Mouse (Mus musculus) liver, postnatal 0 days (tissue): Measurements from ENCODE around the gene Igfbp7. TPM values are rescaled to one million over a fixed set of nuclear protein-coding genes. Genes with fewer than 3 reads are reported as not detected.

Experiments
- ATAC-seq: fragments of 200-750 bp; cut with Nextera tagmentation; 2 replicates; pipeline ENCODE4 v1.8.0; 2017; ENCODE audit warnings: mild to moderate bottlenecking, moderate library complexity
- DNase-seq: peaks from one replicate; pipeline ENCODE4 v3.0.0-alpha.2; 2016
- H3K27ac ChIP-seq: fragments of 300-500 bp; sonication (generic); 2 replicates; pipeline ENCODE4 v1.5.1; 2014; ENCODE audit warnings: antibody characterized with exemption, moderate library complexity, mild to moderate bottlenecking, low read depth
- H3K27me3 ChIP-seq: fragments of 300-500 bp; sonication (generic); 2 replicates; pipeline ENCODE4 v1.6.1; 2014; ENCODE audit warnings: low read length, control low read depth, mixed read lengths; ENCODE audit not compliant: insufficient read depth
- H3K36me3 ChIP-seq: fragments of 300-500 bp; sonication (generic); replicated peaks from 2 replicates; pipeline ENCODE4 v1.6.1; 2014; ENCODE audit warnings: mild to moderate bottlenecking, control low read depth, low read length, moderate library complexity, mixed read lengths; ENCODE audit not compliant: insufficient read depth
- H3K4me1 ChIP-seq: fragments of 300-500 bp; sonication (generic); 2 replicates; pipeline ENCODE4 v1.6.1; 2014; ENCODE audit warnings: antibody characterized with exemption, mild to moderate bottlenecking, control low read depth; ENCODE audit not compliant: insufficient read depth
- H3K4me2 ChIP-seq: fragments of 300-500 bp; sonication (generic); 2 replicates; pipeline ENCODE4 v1.6.1; 2014; ENCODE audit warnings: low read depth, mild to moderate bottlenecking, low read length, moderate library complexity, mixed read lengths
- H3K4me3 ChIP-seq: fragments of 300-500 bp; sonication (generic); 2 replicates; pipeline ENCODE4 v1.5.1; 2014; ENCODE audit warnings: low read depth, low read length
- H3K9ac ChIP-seq: fragments of 300-500 bp; sonication (generic); replicated peaks from 2 replicates; pipeline ENCODE4 v1.6.1; 2014; ENCODE audit warnings: mild to moderate bottlenecking, moderate library complexity
- H3K9me3 ChIP-seq: fragments of 300-500 bp; sonication (generic); 2 replicates; pipeline ENCODE4 v1.6.1; 2016; ENCODE audit warnings: mild to moderate bottlenecking, control low read depth, low read length, mixed read lengths
- CTCF ChIP-seq: sonication (generic); IDR thresholded peaks from 2 replicates; pipeline ENCODE4 v1.5.1; 2016; ENCODE audit warnings: antibody characterized with exemption, low read depth
- EP300 ChIP-seq: IDR thresholded peaks from 2 replicates; pipeline ENCODE4 v1.6.1; 2016; ENCODE audit warnings: antibody characterized with exemption, low read depth, mild to moderate bottlenecking
- WGBS: fragments of 180-500 bp; shearing (Covaris S2); extraction: QIAGEN DNeasy Blood & Tissue Kit; methylation state at CpG from one replicate; pipeline ENCODE4 v1.1.7; 2014; ENCODE audit not compliant: insufficient replicate concordance; 5-methylcytosine and 5-hydroxymethylcytosine counted together
- polyA plus RNA-seq: library from polyadenylated mRNA; unstranded; fragments of >200 nt; fragmentation: Nextera tagmentation; extraction: Ambion mirVana; gene quantifications from 2 replicates; pipeline ENCODE4 v1.2.1, GENCODE M21; 2015

The Igfbp7 gene
- polyA plus RNA-seq, 1 experiment from 2014 or later, result 89.6 TPM

GRCm38 (mm10) chr5:77330154-77330553 lies 77.7 kb downstream of the Igfbp7 start:
- no peak overlapping the region for H3K27ac ChIP-seq
- H3K9me3 ChIP-seq, result no peaks in the 10 kb centered on the region
- H3K27me3 ChIP-seq, result no peaks in the 10 kb centered on the region
- no peak overlapping the region for H3K4me2 ChIP-seq
- TF ChIP-seq CTCF (peak; percentile 29), EP300 (no peak)
- ATAC-seq (no peak), DNase-seq (no peak)
- no peak overlapping the region for H3K9ac ChIP-seq
- H3K4me1 ChIP-seq, result no peaks in the 10 kb centered on the region
- H3K36me3 ChIP-seq, result peaks cover 79% of the 10 kb centered on the region
- no peak overlapping the region for H3K4me3 ChIP-seq
- 70% methylated on average over 5 of the region's 5 CpGs for WGBS

DNA sequence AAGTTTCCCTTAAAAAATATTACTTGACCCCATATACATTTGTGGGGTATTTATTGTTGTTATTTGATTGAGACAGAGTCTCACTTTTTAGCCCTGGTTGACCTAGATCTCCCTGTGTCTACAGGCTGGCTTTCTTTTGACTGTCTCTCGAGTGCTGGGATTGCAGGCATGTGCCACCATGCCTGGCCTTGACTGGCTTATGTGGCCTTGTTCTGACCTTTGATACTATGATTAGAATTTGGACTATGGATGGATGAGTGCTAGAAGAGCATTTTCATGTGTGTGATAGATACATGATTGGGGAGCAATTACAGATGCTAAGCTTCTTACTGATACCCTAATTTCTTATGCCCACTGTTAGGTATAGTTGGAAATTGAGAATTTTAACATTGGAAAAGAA lies 82.9 kb downstream of the Igfbp7 start:
- Histone ChIP-seq H3K36me3 (peaks cover 82% of the 10 kb centered on the region), H3K4me2 (no peak overlapping the region), H3K4me1 (no peaks in the 10 kb centered on the region), H3K4me3 (no peak overlapping the region), H3K27ac (no peak overlapping the region), H3K9ac (no peak overlapping the region), H3K27me3 (no peaks in the 10 kb centered on the region), H3K9me3 (no peaks in the 10 kb centered on the region)
- no peak for DNase-seq
- no peak for ATAC-seq
- TF ChIP-seq EP300 (no peak), CTCF (no peak)
- 76% methylated on average over 1 of the region's 1 CpGs for WGBS

DNA sequence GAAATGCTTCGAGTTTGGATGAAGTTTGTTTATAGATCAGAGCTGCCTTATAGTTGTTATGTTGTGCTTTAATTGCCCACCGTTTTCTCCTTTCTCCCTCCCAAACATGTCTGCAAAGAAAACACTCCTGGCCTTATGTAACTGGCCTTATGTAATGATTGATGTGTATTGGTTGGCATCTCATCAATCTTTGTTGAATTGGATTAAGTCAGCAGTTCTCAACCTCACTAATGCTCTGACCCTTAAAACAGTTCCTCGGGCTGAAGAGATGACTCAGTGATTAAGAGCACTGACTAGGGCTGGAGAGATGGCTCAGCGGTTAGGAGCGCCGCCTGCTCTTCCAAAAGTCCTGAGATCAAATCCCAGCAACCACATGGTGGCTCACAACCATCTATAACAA lies 92.9 kb downstream of the Igfbp7 start:
- no peaks in the 10 kb centered on the region for H3K9me3 ChIP-seq
- DNase-seq (no peak), ATAC-seq (no peak)
- no peak for TF ChIP-seq EP300
- TF ChIP-seq CTCF, result no peak
- H3K27me3 ChIP-seq, result no peaks in the 10 kb centered on the region
- 83% methylated on average over 6 of the region's 6 CpGs for WGBS
- no peak overlapping the region for H3K4me2 ChIP-seq
- peaks cover 8% of the 10 kb centered on the region for H3K4me1 ChIP-seq
- peaks cover 41% of the 10 kb centered on the region for H3K36me3 ChIP-seq
- H3K4me3 ChIP-seq, result no peak overlapping the region
- no peak overlapping the region for H3K9ac ChIP-seq
- H3K27ac ChIP-seq, result no peak overlapping the region

GRCm38 (mm10) chr5:77314206-77314605 lies 93.6 kb downstream of the Igfbp7 start:
- peaks cover 8% of the 10 kb centered on the region for H3K4me1 ChIP-seq
- 88% methylated on average over 4 of the region's 4 CpGs for WGBS
- TF ChIP-seq EP300 (no peak), CTCF (0 out of 2 replicates have a peak, but pooled peaks have one; percentile 3)
- no peaks in the 10 kb centered on the region for H3K27me3 ChIP-seq
- no peak overlapping the region for H3K4me2 ChIP-seq
- no peak overlapping the region for H3K9ac ChIP-seq
- H3K27ac ChIP-seq, result no peak overlapping the region
- no peak for DNase-seq
- ATAC-seq, result no peak
- no peaks in the 10 kb centered on the region for H3K9me3 ChIP-seq
- H3K4me3 ChIP-seq, result no peak overlapping the region
- H3K36me3 ChIP-seq, result peaks cover 37% of the 10 kb centered on the region

DNA sequence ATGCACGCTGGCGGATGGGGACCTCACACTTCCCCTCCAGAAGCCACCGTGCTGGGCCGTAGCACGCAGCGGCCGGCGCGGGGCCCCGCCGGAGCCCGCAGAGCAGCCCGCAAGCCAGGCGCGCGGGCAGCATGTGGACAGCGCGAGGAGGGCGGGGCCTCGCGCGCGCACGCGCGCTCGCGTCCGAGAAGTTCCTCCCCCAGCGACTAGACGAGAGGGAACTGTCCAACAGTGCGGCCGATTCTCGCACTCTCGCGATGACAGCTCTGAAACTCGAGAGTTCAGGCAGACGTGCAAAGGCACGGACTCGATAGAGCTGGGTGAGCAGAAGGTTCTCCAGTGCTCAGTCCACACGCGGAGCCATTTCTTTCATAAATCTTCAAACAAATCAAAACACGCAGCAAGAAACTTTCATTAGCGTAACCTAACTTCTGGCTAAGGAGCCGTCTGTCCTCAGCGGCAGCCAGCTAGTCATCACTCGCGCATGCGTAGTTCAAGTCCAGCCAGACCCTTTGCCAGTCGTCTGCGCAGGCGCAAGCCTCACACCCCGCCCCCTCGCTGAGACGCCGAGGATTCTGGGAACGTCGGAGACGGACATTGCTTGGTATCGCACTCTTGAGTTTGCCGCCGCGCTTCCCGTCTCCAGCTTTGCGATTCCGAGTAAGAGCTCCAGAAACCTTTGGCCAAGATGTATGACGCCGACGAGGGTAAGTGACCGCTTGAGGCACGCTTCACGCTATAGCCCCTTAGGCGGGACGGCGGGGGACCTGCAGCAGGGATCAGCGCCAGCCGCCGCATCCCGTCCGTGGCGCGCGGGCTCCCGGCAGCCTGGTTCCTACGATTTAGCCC lies 97.7 kb downstream of the Igfbp7 start, which contains the start of the genes Noa1 and Polr2b:
Gene Noa1, minus strand, starts transcription at position 161 of the 849 bp plus-strand sequence.
Gene Polr2b, plus strand, starts transcription at position 224 of the 849 bp plus-strand sequence.
- Histone ChIP-seq H3K4me3 (peak within 1 kb of the TSS; percentile 87), H3K9me3 (no peaks in the 10 kb centered on the region), H3K4me1 (peaks cover 18% of the 10 kb centered on the region), H3K36me3 (peaks cover 28% of the 10 kb centered on the region), H3K27ac (peak within 1 kb of the TSS; percentile 78), H3K4me2 (peak within 1 kb of the TSS; percentile 100), H3K27me3 (no peaks in the 10 kb centered on the region), H3K9ac (peak within 1 kb of the TSS; percentile 85)
- WGBS, result under 1% methylated on average over 85 of the region's 85 CpGs
- no peak for TF ChIP-seq CTCF
- TF ChIP-seq EP300, result peak; percentile 19; the same call in 1 of the 2 replicates
- peak; percentile 95 for ATAC-seq
- DNase-seq, result peak; percentile 99

DNA sequence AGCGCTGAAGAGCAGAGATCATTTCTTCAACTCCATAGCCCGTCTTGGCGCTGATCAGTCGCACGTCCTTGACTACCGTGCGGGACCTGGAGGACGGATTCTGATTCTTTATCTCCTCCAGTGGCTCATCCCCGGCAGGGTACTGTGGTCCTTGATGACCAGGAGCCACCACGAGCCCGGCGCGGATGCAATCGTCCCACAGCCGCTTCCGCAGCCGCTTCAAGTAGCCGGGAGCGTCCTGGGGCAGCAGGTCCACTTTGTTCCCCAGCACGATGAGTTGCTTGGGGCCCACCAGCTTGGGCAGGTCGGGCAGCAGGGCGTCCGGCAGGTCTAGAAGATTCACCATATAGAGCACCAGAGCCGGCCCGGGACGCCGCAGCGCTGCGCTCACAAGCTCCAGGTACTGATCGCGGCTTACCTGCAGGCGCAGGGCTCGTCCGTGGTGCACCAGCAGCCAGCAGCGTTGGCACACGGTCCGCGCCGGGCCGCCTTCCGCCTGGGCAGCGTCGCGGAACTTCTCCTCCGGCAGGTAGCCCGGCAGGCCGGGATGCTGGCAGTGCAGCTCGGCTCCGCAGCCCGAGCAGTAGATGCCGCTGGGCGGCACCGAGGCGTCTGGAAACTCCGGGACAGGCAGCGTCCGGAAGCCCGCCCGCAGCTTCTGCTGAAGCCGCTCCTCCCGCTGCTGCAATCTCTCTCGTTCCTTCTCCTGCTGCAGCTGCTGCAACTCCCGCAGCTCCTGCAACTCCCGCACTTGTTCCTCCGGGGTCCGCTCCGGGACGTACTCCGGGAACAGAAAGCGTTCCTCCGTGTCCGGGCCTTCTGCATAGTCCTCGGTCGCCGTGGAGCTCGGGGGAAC lies 98.6 kb downstream of the Igfbp7 start:
- peak; percentile 63 for DNase-seq
- Histone ChIP-seq H3K36me3 (peaks cover 31% of the 10 kb centered on the region), H3K4me2 (peak overlapping the region; percentile 100), H3K27ac (no peak overlapping the region), H3K4me1 (peaks cover 18% of the 10 kb centered on the region), H3K4me3 (peak overlapping the region; percentile 87), H3K9me3 (no peaks in the 10 kb centered on the region), H3K9ac (peak overlapping the region; percentile 85), H3K27me3 (no peaks in the 10 kb centered on the region)
- no peak for TF ChIP-seq CTCF
- TF ChIP-seq EP300, result no peak
- WGBS, result 2% methylated on average over 64 of the region's 76 CpGs
- peak; percentile 20 for ATAC-seq
